Mouse (Mus musculus) frontal cortex, postnatal 25 days (tissue): ENCODE results near the gene Hhat.

Experiments
- DNase-seq, 2 experiments: peaks; one replicate each; pipeline ENCODE4 v3.0.0; 2022; ENCODE audit warnings: low spot score in 2 of 2

Hhat gene

DNA sequence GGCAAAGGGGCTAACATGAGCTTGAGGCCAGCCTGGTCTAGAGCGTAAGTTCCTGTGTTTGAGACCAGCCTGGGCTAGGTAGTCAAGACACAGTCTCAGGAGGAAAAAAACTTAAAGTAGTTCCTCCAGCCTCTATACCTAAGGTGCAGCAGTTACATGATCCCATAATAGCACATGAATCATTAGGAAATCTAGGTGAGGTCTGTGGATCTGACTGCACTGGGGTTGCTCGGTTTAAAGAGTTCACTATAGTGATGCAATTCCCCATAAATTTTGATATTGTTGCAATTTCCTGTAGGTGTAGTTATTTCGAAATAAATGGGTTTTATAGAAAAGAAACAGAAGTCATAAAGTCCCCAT is 26.2 kb downstream of the Hhat start:
- no peak for DNase-seq

DNA sequence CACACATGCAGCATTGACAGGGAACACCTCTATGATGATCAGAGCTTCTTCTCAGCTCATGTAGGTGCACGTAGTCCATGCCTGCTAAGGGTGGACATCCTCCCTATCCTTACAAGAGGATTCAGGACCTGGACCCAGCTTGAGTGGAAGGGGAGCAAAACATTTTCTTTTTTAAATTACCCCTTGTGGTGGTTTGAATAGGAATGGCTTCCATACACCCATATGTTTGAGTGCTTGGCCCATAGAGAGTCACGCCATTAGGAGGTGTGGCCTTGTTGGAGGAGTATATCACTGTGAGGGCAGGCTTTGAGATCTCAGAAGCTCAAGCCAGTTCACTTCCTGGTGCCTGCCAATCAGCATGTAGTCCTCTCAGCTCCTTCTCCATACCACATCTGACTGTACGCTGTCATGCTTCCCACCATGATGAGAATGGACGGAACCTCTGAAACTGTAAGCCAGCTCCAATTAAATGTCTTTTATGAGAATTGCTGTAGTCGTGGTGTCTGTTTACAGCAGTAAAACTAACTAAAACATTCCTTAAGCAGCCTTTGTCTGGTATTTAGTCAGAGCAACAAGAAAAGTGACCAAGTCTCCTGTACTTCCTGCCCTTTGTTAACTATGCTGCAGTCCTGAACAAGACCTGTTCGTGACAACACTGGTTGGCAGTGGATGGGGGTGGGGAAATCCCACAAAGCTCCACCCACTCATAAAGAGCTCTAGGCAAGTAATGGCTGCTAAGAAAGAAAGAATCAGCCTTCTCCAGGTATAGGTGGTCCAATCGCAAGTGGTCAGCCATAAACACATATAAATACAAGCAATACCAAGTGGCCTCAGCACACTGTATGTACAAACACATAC is 28.4 kb downstream of the Hhat start:
- no peak for DNase-seq

GRCm38 (mm10) chr1:192741896-192742295 is 29.1 kb downstream of the Hhat start:
- no peak for DNase-seq

DNA sequence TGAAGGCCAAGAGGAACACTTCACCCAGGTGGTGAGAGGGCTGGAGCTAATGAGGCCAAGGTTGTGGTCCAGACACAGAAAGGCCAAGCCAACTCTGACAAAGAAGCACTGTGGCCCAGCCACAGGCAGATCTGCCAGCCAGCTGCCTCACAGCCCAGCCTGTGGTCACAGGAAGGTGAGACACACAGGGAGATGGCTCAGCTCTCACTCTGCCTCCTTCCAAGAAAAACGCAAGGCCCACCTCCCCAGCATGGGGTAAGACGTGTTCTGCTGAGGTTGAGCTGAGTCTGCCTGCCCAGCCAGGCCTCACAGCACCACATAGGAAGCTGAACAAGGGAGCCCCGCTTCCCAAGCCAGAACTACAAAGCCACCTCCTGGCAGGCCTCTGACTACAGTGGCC is 34.5 kb downstream of the Hhat start:
- DNase-seq: no peak

- DNase-seq: no peak
Measured at GRCm38 (mm10) chr1:192736002-192736426, 35.0 kb downstream of the Hhat start.

- DNase-seq: no peak
Measured at GRCm38 (mm10) chr1:192730517-192730916, 40.5 kb downstream of the Hhat start.

DNA sequence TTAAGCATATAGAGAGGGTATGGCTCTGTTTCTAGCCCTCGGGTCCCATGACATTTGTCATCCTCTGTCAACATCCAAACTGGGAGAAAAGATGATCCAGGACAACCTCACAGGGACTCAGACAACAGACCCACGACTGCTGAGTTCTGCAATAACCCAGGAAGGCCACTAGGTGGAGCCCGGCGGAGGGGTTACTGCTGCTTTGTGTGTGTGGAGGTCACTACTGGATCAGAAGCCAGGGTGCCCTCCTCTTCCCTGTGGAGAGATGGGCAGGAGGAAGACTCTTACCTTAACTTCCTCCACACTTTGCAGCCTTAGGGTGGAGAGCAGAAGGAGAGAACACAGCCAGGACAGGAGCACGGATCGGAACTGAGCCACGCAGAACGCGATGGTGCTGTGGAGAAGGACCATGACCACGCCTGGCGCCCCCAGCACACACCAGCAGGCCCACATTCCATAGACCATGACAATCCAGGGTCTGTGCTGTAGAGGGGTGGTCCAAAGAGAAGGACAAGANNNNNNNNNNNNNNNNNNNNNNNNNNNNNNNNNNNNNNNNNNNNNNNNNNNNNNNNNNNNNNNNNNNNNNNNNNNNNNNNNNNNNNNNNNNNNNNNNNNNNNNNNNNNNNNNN is 43.9 kb downstream of the Hhat start:
- peak in 1 of 2 experiments; percentile 42 for DNase-seq

GRCm38 (mm10) chr1:192722147-192722546 is 48.9 kb downstream of the Hhat start:
- DNase-seq: peak; percentile 55 to 63

DNA sequence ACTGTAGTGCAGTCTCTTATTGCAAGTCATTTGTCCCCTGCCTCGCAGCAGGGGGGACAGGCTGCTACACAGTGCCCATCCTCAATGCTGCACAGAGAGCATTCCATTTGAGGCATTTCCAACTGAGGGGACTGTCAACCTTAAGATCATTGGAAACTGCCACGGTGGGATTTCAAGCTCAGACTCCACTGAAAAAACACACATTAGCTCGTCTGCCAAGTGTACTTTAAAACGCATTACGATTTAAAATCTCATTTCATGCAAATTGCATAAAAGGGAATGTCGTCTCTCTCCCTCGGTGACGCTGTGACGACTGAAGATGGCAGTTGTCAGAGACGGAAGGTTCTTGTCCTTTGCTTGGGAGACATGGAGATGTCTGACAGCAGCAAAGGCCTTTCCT is 50.9 kb downstream of the Hhat start:
- DNase-seq: no peak

DNA sequence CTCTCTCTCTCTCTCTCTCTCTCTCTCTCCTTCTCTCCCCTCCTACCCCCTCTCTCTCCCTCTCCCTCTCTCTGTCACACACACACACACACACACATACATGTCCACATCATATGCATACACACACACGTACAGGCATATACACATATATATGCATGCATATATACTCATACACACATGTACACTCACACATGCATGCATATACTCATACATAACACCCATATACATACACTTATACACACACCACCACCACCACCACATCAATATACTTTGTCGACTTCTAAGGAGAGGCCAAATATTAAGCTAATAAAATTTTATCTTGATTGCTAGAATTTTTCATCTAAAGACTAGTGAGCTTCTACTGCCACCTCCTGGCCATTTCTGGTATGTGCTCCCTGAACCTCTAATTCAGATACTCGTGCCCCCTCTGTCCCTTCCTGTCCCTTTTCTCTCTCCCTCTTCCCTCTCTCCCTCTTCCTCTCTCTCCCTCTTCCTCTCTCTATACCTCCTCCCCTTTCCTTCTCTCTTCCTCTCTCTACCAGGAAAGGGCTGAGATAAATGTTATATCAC is 59.2 kb downstream of the Hhat start:
- peak; percentile 49 to 67 for DNase-seq

- DNase-seq: no peak
Measured at GRCm38 (mm10) chr1:192700339-192701073, 70.5 kb downstream of the Hhat start.

DNA sequence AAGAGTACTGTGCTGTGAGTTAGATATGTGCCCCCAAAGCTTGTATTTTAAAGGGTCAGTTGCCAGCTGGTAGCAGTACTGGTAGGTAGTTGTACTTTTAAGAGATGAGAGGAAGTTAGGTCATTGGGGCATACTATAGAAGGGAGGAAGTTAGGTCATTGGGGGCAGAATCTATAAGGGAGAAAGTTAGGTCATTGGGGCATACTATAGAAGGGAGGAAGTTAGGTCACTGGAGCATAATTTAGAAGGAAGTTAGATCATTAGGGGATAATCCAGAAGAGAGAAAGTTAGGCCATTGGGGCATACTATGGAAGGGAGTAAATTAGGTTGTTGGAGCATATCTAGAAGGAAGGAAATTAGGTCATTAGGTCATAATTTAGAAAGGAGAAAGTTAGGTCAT is 71.9 kb downstream of the Hhat start:
- DNase-seq: no peak

- no peak for DNase-seq
Measured at GRCm38 (mm10) chr1:192696371-192696863, 74.6 kb downstream of the Hhat start.

GRCm38 (mm10) chr1:192693644-192694043 is 77.4 kb downstream of the Hhat start:
- no peak for DNase-seq

DNA sequence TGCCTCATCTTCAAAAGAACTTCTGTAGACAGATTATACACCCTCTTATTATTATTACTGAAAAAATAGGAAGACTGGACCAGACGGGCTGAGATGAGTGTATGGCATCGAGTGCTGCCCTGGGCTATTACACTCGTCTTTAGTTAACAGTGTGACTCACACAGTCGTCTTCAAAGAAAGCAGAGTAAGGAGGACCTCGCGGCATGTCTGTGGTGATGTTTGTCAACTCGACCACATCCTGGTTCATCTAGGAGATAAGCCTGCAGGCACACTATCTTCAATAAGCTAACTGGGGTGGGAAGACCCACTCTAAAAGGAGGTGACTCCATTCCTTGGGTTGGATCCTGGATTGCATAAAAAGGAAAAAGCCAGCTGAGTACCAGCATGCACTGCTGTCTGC is 78.0 kb downstream of the Hhat start:
- DNase-seq: no peak

DNA sequence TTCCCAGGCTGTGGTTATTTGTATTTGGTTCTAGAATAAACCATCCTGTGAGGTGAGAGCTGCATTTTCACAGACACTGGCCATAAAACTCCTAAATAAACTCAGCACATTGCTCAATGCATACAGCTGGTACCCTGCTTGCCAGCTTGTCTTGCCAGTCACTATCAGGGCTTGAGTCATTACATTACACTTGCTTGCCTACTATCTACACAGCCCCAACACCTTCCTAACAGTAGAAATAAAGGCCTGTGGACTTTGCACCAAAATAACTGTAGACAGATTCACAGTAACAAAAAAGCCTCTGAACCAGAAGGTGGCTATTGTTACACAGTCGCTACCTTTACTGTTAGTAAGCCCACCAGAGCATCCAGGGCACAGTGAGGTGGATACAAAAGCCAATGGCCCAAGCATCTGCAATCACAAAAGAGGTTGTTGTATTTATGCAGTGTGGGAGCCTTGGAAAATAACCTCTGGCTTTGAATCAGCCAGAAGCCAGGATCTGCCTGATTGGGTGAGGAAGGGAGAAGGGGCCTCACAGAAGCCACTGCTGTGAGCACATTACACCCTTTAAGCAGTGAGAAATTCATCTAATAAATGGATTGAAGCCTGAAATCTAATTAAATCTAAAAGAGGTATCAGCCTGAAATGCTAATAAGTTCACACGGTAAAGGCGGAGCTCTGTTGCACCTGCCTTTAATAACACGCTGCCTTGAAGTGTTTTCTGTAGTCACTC is 88.6 kb downstream of the Hhat start:
- no peak for DNase-seq

DNA sequence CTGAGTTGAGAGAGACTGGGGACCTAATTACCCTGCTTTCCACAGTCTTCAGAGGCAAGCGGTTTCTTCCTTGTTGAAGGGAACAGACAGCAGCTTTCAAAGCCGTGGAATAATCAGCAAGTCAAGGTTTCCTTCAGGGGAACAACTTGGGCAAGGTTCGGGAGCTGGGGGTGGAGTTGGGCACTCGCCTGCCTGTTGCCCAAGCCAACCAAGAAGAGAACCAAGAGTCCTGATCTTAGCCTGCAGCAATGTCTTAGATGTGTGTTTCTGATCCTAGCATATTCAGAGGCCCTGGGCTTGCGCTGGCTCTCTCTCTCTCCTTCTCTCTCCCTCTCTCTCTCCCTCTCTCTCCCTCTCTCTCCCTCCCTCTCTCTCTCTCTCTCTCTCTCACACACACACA is 93.8 kb downstream of the Hhat start:
- no peak for DNase-seq

GRCm38 (mm10) chr1:192663608-192664007 is 107.4 kb downstream of the Hhat start:
- no peak for DNase-seq

GRCm38 (mm10) chr1:192663092-192663491 is 107.9 kb downstream of the Hhat start:
- DNase-seq: no peak

DNA sequence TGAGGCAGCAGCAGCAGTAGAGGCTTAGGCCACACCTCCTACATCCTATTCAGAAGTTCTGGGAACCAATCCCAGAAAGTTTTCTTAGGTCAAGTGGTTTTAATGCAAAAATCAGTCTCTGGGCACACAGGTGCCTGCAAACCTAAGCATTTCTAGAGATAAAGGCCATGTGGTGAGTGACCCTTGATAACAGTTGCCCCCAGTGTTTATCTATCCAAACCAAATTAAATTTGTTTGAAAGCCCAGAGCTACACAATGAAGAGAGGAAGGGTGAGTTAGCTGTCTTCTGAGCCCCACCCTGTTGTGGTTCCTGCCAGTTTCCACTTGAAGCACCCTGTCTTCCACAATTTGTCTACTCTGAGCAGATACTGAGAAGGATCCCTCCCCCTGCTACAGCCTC is 109.4 kb downstream of the Hhat start:
- no peak for DNase-seq

- DNase-seq: no peak
Measured at GRCm38 (mm10) chr1:192657417-192657816, 113.6 kb downstream of the Hhat start.
